Mouse (Mus musculus) lung, adult 2 months (tissue): ENCODE data around the gene Taf3.

Source experiments
- CTCF ChIP-seq: fragments of 200-500 bp; IDR thresholded peaks from 2 replicates; pipeline ENCODE4 v1.5.1; 2011; ENCODE audit warnings: mild to moderate bottlenecking, low read length, control low read depth; ENCODE audit not compliant: insufficient read depth
- POLR2A ChIP-seq: fragments of 200-500 bp; IDR thresholded peaks from 2 replicates; pipeline ENCODE4 v1.6.1; 2011; ENCODE audit warnings: low read depth, mild to moderate bottlenecking, control low read depth, low read length, borderline replicate concordance; ENCODE audit errors: extremely low read depth

- TF ChIP-seq CTCF (no peak), POLR2A (no peak)
These were observed 66.0 kb downstream of the Taf3 start for GRCm38 (mm10) chr2:9982446-9982845.
